Mouse (Mus musculus) heart, adult 2 months (tissue): Measurements from ENCODE around the gene Olfr853.

ENCODE experiments used
- CTCF ChIP-seq: fragments of 200-600 bp; IDR thresholded peaks from 2 replicates; pipeline ENCODE4 v1.8.1; 2022; ENCODE audit warnings: antibody characterized with exemption, mild to moderate bottlenecking, moderate library complexity
- EP300 ChIP-seq: fragments of 200-500 bp; IDR thresholded peaks from 2 replicates; pipeline ENCODE4 v1.6.1; 2011; ENCODE audit warnings: low read depth, low read length, control low read depth; ENCODE audit not compliant: insufficient read depth
- POLR2A ChIP-seq: fragments of 200-500 bp; IDR thresholded peaks from 2 replicates; pipeline ENCODE4 v1.6.1; 2011; ENCODE audit warnings: mild to moderate bottlenecking, low read depth, low read length, control low read depth; ENCODE audit not compliant: insufficient read depth

GRCm38 (mm10) chr9:19492995-19493394, 47.9 kb downstream of the Olfr853 start, which contains the start of gene Olfr851:
- TF ChIP-seq CTCF (no peak), POLR2A (no peak), EP300 (no peak)
